Mouse (Mus musculus): Measurements from ENCODE around the gene Carmil3. TPM values are rescaled to one million over a fixed set of nuclear protein-coding genes. Genes with fewer than 3 reads are reported as not detected.

Gene Carmil3
- total and polyA plus RNA-seq, 2 experiments, result 0.09 to 0.29 TPM

DNA sequence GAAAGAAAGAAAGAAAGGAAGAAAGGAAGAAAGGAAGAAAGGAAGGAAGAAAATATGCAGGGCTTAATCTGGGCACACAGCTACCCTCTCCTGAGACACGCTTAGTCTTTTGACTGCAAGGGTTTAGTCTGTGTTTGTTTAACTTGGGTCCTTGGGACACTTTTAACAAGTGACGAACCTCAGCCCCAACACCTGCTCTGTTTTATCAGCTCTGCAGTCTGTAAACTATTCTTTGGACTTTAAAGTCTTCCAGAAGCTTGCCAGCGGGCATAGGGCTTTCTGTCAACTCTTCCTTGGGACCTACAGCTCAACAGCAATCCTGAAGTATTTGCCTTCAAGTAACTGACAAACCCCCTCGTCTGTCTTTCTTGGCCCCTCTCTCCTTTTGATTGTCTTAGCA, 28.7 kb upstream of the Carmil3 start:
- DNase-seq (ENCODE audit: extremely low read depth, low read depth, low spot score), result peak; percentile 86
- TF ChIP-seq POLR2A (IDR thresholded peaks at IDR 0.05; ENCODE audit: extremely low read depth, insufficient read depth, low read length) (no peak), CTCF (IDR thresholded peaks at IDR 0.05; ENCODE audit: low read depth, low read length) (no peak)
- Histone ChIP-seq H3K79me2 (ENCODE audit: control insufficient read depth, insufficient read depth, low read length) (no peaks in the 10 kb centered on the region), H3K27ac (replicated peaks; ENCODE audit: insufficient read depth, low read depth, low read length) (no peak overlapping the region; the same call in 1 of the 2 replicates), H3K9ac (ENCODE audit: low read depth, low read length) (no peak overlapping the region), H3K36me3 (ENCODE audit: control insufficient read depth, insufficient read depth, low read length) (no peaks in the 10 kb centered on the region), H3K4me1 (ENCODE audit: control insufficient read depth, insufficient read depth, low read length) (peaks cover 17% of the 10 kb centered on the region), H3K27me3 (ENCODE audit: control insufficient read depth, insufficient read depth, low read length) (no peaks in the 10 kb centered on the region), H3K4me3 (ENCODE audit: insufficient read depth, low read depth, low read length) (no peak overlapping the region)
- 13% methylated on average over 4 of the region's 4 CpGs for WGBS

DNA sequence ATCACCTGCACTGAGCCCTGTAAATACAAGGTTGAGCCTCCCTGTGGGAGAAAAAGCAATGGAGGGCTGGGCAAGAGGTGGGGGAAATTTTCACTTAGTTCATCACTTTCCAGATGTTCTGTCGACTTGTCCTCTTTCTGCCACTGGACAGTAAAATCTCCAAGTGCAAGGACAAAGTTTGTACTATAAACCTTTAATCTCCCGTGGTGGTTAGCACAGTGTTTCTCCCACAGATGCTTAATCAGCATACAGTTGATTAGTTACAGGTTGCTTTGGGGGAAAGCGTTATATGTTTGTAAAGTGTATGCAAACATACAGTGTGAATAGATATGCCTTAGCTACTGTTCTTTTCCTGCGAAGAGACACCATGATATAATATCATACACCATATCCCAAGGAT, 24.0 kb upstream of the Carmil3 start:
- TF ChIP-seq CTCF (IDR thresholded peaks at IDR 0.05; ENCODE audit: low read depth, low read length), result no peak
- no peak for TF ChIP-seq POLR2A (IDR thresholded peaks at IDR 0.05; ENCODE audit: extremely low read depth, insufficient read depth, low read length)
- 67% methylated on average over 4 of the region's 4 CpGs for WGBS
- Histone ChIP-seq H3K27me3 (ENCODE audit: control insufficient read depth, insufficient read depth, low read length) (no peaks in the 10 kb centered on the region), H3K79me2 (ENCODE audit: control insufficient read depth, insufficient read depth, low read length) (no peaks in the 10 kb centered on the region), H3K9ac (ENCODE audit: low read depth, low read length) (no peak overlapping the region), H3K27ac (replicated peaks; ENCODE audit: insufficient read depth, low read depth, low read length) (no peak overlapping the region), H3K36me3 (ENCODE audit: control insufficient read depth, insufficient read depth, low read length) (no peaks in the 10 kb centered on the region), H3K4me1 (ENCODE audit: control insufficient read depth, insufficient read depth, low read length) (peaks cover 26% of the 10 kb centered on the region), H3K4me3 (ENCODE audit: insufficient read depth, low read depth, low read length) (no peak overlapping the region)
- DNase-seq (ENCODE audit: extremely low read depth, low read depth, low spot score), result no peak

- Histone ChIP-seq H3K9ac (ENCODE audit: low read depth, low read length) (no peak overlapping the region), H3K36me3 (ENCODE audit: control insufficient read depth, insufficient read depth, low read length) (no peaks in the 10 kb centered on the region), H3K27ac (replicated peaks; ENCODE audit: insufficient read depth, low read depth, low read length) (peak overlapping the region; percentile 86), H3K4me3 (ENCODE audit: insufficient read depth, low read depth, low read length) (no peak overlapping the region), H3K4me1 (ENCODE audit: control insufficient read depth, insufficient read depth, low read length) (peaks cover 23% of the 10 kb centered on the region), H3K27me3 (ENCODE audit: control insufficient read depth, insufficient read depth, low read length) (no peaks in the 10 kb centered on the region), H3K79me2 (ENCODE audit: control insufficient read depth, insufficient read depth, low read length) (no peaks in the 10 kb centered on the region)
- no peak for DNase-seq (ENCODE audit: extremely low read depth, low read depth, low spot score)
- no peak for TF ChIP-seq POLR2A (IDR thresholded peaks at IDR 0.05; ENCODE audit: extremely low read depth, insufficient read depth, low read length)
- no peak for TF ChIP-seq CTCF (IDR thresholded peaks at IDR 0.05; ENCODE audit: low read depth, low read length)
- WGBS, result 59% methylated on average over 7 of the region's 7 CpGs
Measured at GRCm38 (mm10) chr14:55467108-55467507, 23.3 kb upstream of the Carmil3 start.

GRCm38 (mm10) chr14:55468301-55468741, 22.1 kb upstream of the Carmil3 start:
- Histone ChIP-seq H3K36me3 (ENCODE audit: control insufficient read depth, insufficient read depth, low read length) (no peaks in the 10 kb centered on the region), H3K27ac (replicated peaks; ENCODE audit: insufficient read depth, low read depth, low read length) (peak overlapping the region; percentile 86), H3K79me2 (ENCODE audit: control insufficient read depth, insufficient read depth, low read length) (no peaks in the 10 kb centered on the region), H3K4me1 (ENCODE audit: control insufficient read depth, insufficient read depth, low read length) (peaks cover 23% of the 10 kb centered on the region), H3K9ac (ENCODE audit: low read depth, low read length) (peak overlapping the region; percentile 18; the same call in 1 of the 2 replicates), H3K27me3 (ENCODE audit: control insufficient read depth, insufficient read depth, low read length) (no peaks in the 10 kb centered on the region), H3K4me3 (ENCODE audit: insufficient read depth, low read depth, low read length) (no peak overlapping the region)
- TF ChIP-seq CTCF (IDR thresholded peaks at IDR 0.05; ENCODE audit: low read depth, low read length), result no peak
- TF ChIP-seq POLR2A (IDR thresholded peaks at IDR 0.05; ENCODE audit: extremely low read depth, insufficient read depth, low read length), result no peak
- WGBS, result 13% methylated on average over 2 of the region's 2 CpGs
- peak; percentile 96 for DNase-seq (ENCODE audit: extremely low read depth, low read depth, low spot score)

GRCm38 (mm10) chr14:55469041-55469440, 21.4 kb upstream of the Carmil3 start:
- 9% methylated on average over 2 of the region's 2 CpGs for WGBS
- H3K4me1 ChIP-seq (ENCODE audit: control insufficient read depth, insufficient read depth, low read length), result peaks cover 23% of the 10 kb centered on the region
- H3K9ac ChIP-seq (ENCODE audit: low read depth, low read length), result no peak overlapping the region
- H3K36me3 ChIP-seq (ENCODE audit: control insufficient read depth, insufficient read depth, low read length), result no peaks in the 10 kb centered on the region
- peak overlapping the region; percentile 92 for H3K27ac ChIP-seq (replicated peaks; ENCODE audit: insufficient read depth, low read depth, low read length)
- no peaks in the 10 kb centered on the region for H3K79me2 ChIP-seq (ENCODE audit: control insufficient read depth, insufficient read depth, low read length)
- no peaks in the 10 kb centered on the region for H3K27me3 ChIP-seq (ENCODE audit: control insufficient read depth, insufficient read depth, low read length)
- TF ChIP-seq POLR2A (IDR thresholded peaks at IDR 0.05; ENCODE audit: extremely low read depth, insufficient read depth, low read length) (no peak), CTCF (IDR thresholded peaks at IDR 0.05; ENCODE audit: low read depth, low read length) (no peak)
- no peak overlapping the region for H3K4me3 ChIP-seq (ENCODE audit: insufficient read depth, low read depth, low read length)
- peak; percentile 62 for DNase-seq (ENCODE audit: extremely low read depth, low read depth, low spot score)

DNA sequence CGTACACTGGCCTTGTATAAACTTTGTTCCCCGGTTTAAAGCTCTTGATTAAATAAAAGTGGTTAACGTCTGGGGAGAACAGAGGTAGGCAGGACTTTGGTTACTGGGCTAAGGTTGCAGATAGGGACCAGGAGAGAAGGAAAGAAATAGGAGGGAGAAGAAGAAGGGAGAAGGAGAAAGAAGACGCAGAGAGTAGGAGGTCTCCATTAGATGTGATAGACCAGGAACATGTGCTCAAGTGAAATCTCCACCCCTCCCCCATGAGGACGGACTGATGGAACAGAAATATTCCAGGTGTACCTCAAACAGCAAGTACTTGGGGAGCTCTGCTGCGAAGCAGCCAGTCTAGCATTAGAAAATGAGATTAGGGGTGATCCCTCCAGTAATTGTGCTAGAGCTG, 20.6 kb upstream of the Carmil3 start:
- H3K27ac ChIP-seq (replicated peaks; ENCODE audit: insufficient read depth, low read depth, low read length), result peak overlapping the region; percentile 92
- TF ChIP-seq CTCF (IDR thresholded peaks at IDR 0.05; ENCODE audit: low read depth, low read length) (no peak), POLR2A (IDR thresholded peaks at IDR 0.05; ENCODE audit: extremely low read depth, insufficient read depth, low read length) (no peak)
- H3K36me3 ChIP-seq (ENCODE audit: control insufficient read depth, insufficient read depth, low read length), result no peaks in the 10 kb centered on the region
- H3K9ac ChIP-seq (ENCODE audit: low read depth, low read length), result no peak overlapping the region
- H3K79me2 ChIP-seq (ENCODE audit: control insufficient read depth, insufficient read depth, low read length), result no peaks in the 10 kb centered on the region
- H3K4me3 ChIP-seq (ENCODE audit: insufficient read depth, low read depth, low read length), result no peak overlapping the region
- H3K4me1 ChIP-seq (ENCODE audit: control insufficient read depth, insufficient read depth, low read length), result peaks cover 23% of the 10 kb centered on the region
- WGBS, result 43% methylated on average over 6 of the region's 6 CpGs
- H3K27me3 ChIP-seq (ENCODE audit: control insufficient read depth, insufficient read depth, low read length), result no peaks in the 10 kb centered on the region
- peak; percentile 77 for DNase-seq (ENCODE audit: extremely low read depth, low read depth, low spot score)
